Mouse (Mus musculus) embryonic fibroblast, embryonic 13.5 days (primary cell): Measurements from ENCODE around the gene Ykt6.
"Not testable (repeated sequence)": the region's sequence is repeated elsewhere in the genome, so short reads cannot be mapped to it uniquely, and the experiment has no call there.

Experiments used
- CTCF ChIP-seq: IDR thresholded peaks from 2 replicates; pipeline ENCODE4 v1.5.1; 2011; ENCODE audit warnings: mild to moderate bottlenecking, control low read depth, low read length, moderate library complexity, borderline replicate concordance; ENCODE audit not compliant: insufficient read depth
- POLR2A ChIP-seq: IDR thresholded peaks from 2 replicates; pipeline ENCODE4 v1.6.1; 2011; ENCODE audit warnings: low read depth, mild to moderate bottlenecking, control low read depth, low read length, moderate library complexity

DNA sequence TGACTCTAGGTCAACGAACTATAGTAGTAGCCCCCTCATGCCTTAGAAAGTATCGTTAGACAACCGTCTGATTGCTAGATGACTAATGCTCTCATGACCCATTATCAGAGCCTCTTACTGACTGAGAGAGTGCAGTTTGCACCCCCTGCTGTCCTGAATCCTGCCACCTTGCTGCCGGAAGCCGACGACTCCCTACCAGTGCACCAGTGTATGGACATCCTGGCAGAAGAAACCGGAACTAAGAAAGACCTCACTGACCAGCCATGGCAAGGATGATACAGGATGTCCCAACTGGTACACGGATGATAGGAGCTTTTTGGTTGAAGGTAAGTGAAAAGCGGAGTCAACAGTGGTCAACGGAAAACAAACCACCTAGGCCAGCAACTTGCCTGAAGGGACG, 21.0 kb upstream of the Ykt6 start:
- TF ChIP-seq POLR2A, CTCF: not testable (repeated sequence)
